Mouse (Mus musculus) monocyte, adult 5-6 weeks (primary cell): ENCODE data around the gene AY761185. TPM values are rescaled to one million over a fixed set of nuclear protein-coding genes. Genes with fewer than 3 reads are reported as not detected.
"Not testable (repeated sequence)": the region's sequence is repeated elsewhere in the genome, so short reads cannot be mapped to it uniquely, and the experiment has no call there.

Source experiments
- ATAC-seq: fragments of 153-309, 156-312 bp; replicated peaks from 2 replicates; pipeline ENCODE4 v1.8.0; 2017; ENCODE audit warnings: mild to moderate bottlenecking; ENCODE audit not compliant: low TSS enrichment, insufficient number of reproducible peaks, severe bottlenecking, poor library complexity, low FRiP score
- total RNA-seq: library from RNA; stranded (forward); fragments of 200-1000, 200-491, 200-594 nt; gene quantifications from 3 replicates; pipeline ENCODE4 v1.2.3, GENCODE M21; 2017

Gene AY761185
- not detected in 3 replicates for total RNA-seq

- ATAC-seq, result no peak
Measured at GRCm38 (mm10) chr8:20944610-20945009, at the start of gene AY761185. TSS of gene AY761185 (minus strand) at chr8:20944710.

- not testable (repeated sequence) for ATAC-seq
Measured at GRCm38 (mm10) chr8:20994042-20994441, 49.5 kb upstream of the AY761185 start.

GRCm38 (mm10) chr8:20979846-20980245, 35.3 kb upstream of the AY761185 start:
- no peak for ATAC-seq

GRCm38 (mm10) chr8:20964531-20964930, 20.0 kb upstream of the AY761185 start:
- no peak for ATAC-seq

- no peak for ATAC-seq
Measured at GRCm38 (mm10) chr8:20921971-20922370, 22.5 kb downstream of the AY761185 start, which contains the start of gene Gm6040. TSS of gene Gm6040 (minus strand) at chr8:20922071.

- ATAC-seq, result no peak
Measured at GRCm38 (mm10) chr8:20912288-20912687, 32.2 kb downstream of the AY761185 start.

- no peak for ATAC-seq
Measured at GRCm38 (mm10) chr8:20908256-20908655, 36.3 kb downstream of the AY761185 start.

- no peak for ATAC-seq
Measured at GRCm38 (mm10) chr8:20907119-20907518, 37.4 kb downstream of the AY761185 start.

- ATAC-seq, result no peak
Measured at GRCm38 (mm10) chr8:20902527-20902926, 42.0 kb downstream of the AY761185 start, which contains the start of gene Gm15056. TSS of gene Gm15056 (minus strand) at chr8:20902627.

Other genes with a start within 250 kb of the AY761185 start
- not detected in 3 replicates for gene Defb33, start 52.0 kb downstream of the AY761185 start, total RNA-seq
- not detected in 3 replicates for gene Gm15056, start 42.1 kb downstream of the AY761185 start, total RNA-seq
- gene Gm6040, start 22.6 kb downstream of the AY761185 start, total RNA-seq, result not detected in 3 replicates
- gene Defa21, start 80.8 kb upstream of the AY761185 start, total RNA-seq, result not detected in 3 replicates
- not detected in 3 replicates for gene Defa23, start 110.3 kb upstream of the AY761185 start, total RNA-seq
- gene Defa35, start 120.3 kb upstream of the AY761185 start, total RNA-seq, result not detected in 3 replicates
- gene Defa25, start 139.7 kb upstream of the AY761185 start, total RNA-seq, result not detected in 3 replicates
- gene Gm14851, start 151.3 kb upstream of the AY761185 start, total RNA-seq, result not detected in 3 replicates
- gene Defa30, start 189.9 kb upstream of the AY761185 start, total RNA-seq, result not detected in 3 replicates
- gene Defa22, start 217.6 kb upstream of the AY761185 start, total RNA-seq, result not detected in 3 replicates
- not detected in 3 replicates for gene Defa31, start 246.9 kb upstream of the AY761185 start, total RNA-seq